Mouse (Mus musculus) lung, adult 2 months (tissue): ENCODE measurements around the gene Foxn3. TPM values are rescaled to one million over a fixed set of nuclear protein-coding genes. Genes with fewer than 3 reads are reported as not detected.
A peak's percentile ranks its signal among the peaks of the same experiment; 100 is the strongest.

ENCODE experiments used
- DNase-seq: peaks from one replicate; pipeline ENCODE4 v3.0.0; 2022
- H3K4me1 ChIP-seq: fragments of 200-500 bp; 2 replicates; pipeline ENCODE4 v1.6.1; 2011; ENCODE audit warnings: low read length; ENCODE audit not compliant: control insufficient read depth, insufficient read depth
- H3K4me3 ChIP-seq: fragments of 200-500 bp; replicated peaks from 2 replicates; pipeline ENCODE3; 2011; ENCODE audit warnings: low read depth, mild to moderate bottlenecking, control low read depth, low read length; ENCODE audit errors: extremely low read depth
- CTCF ChIP-seq: fragments of 200-500 bp; IDR thresholded peaks from 2 replicates; pipeline ENCODE4 v1.5.1; 2011; ENCODE audit warnings: mild to moderate bottlenecking, low read length, control low read depth; ENCODE audit not compliant: insufficient read depth
- POLR2A ChIP-seq: fragments of 200-500 bp; IDR thresholded peaks from 2 replicates; pipeline ENCODE4 v1.6.1; 2011; ENCODE audit warnings: low read depth, mild to moderate bottlenecking, control low read depth, low read length, borderline replicate concordance; ENCODE audit errors: extremely low read depth
- WGBS: fragments of 180-500 bp; shearing (Covaris S2); methylation state at CpG from one replicate; pipeline ENCODE4 v1.1.7; 2018; 5-methylcytosine and 5-hydroxymethylcytosine counted together
- polyA plus RNA-seq: library from polyadenylated mRNA; depleted of rRNA; stranded (reverse); fragments of >200 nt; gene quantifications from 2 replicates; pipeline ENCODE4 v1.2.3, GENCODE M21; 2012

Gene Foxn3
- polyA plus RNA-seq, 1 experiment = 48.2 TPM

- H3K4me3 ChIP-seq = no peak overlapping the region
- peaks cover 10% of the 10 kb centered on the region for H3K4me1 ChIP-seq
- 38% methylated on average over 8 of the region's 8 CpGs for WGBS
- no peak for DNase-seq
- TF ChIP-seq POLR2A = no peak
- TF ChIP-seq CTCF = no peak
Measured at GRCm38 (mm10) chr12:99284419-99285069, 278.8 kb downstream of the Foxn3 start.

GRCm38 (mm10) chr12:99280826-99281225 is 282.6 kb downstream of the Foxn3 start:
- H3K4me3 ChIP-seq = no peak overlapping the region
- WGBS = 88% methylated on average over 13 of the region's 13 CpGs
- TF ChIP-seq CTCF (no peak), POLR2A (no peak)
- no peak for DNase-seq
- peaks cover 10% of the 10 kb centered on the region for H3K4me1 ChIP-seq

GRCm38 (mm10) chr12:99280291-99280690 is 283.1 kb downstream of the Foxn3 start:
- 48% methylated on average over 4 of the region's 4 CpGs for WGBS
- TF ChIP-seq POLR2A = no peak
- no peak overlapping the region for H3K4me3 ChIP-seq
- peaks cover 7% of the 10 kb centered on the region for H3K4me1 ChIP-seq
- DNase-seq = no peak

- Histone ChIP-seq H3K4me3 (no peak overlapping the region), H3K4me1 (peaks cover 4% of the 10 kb centered on the region)
- no peak for TF ChIP-seq POLR2A
- no peak for TF ChIP-seq CTCF
- WGBS = 69% methylated on average over 4 of the region's 4 CpGs
- no peak for DNase-seq
Measured at GRCm38 (mm10) chr12:99279426-99279825, 284.0 kb downstream of the Foxn3 start.

GRCm38 (mm10) chr12:99274589-99274988 is 288.8 kb downstream of the Foxn3 start:
- 84% methylated on average over 1 of the region's 1 CpGs for WGBS
- DNase-seq = no peak
- H3K4me1 ChIP-seq = peaks cover 3% of the 10 kb centered on the region; the same call in 1 of the 2 replicates
- H3K4me3 ChIP-seq = no peak overlapping the region
- TF ChIP-seq CTCF = no peak
- no peak for TF ChIP-seq POLR2A

DNA sequence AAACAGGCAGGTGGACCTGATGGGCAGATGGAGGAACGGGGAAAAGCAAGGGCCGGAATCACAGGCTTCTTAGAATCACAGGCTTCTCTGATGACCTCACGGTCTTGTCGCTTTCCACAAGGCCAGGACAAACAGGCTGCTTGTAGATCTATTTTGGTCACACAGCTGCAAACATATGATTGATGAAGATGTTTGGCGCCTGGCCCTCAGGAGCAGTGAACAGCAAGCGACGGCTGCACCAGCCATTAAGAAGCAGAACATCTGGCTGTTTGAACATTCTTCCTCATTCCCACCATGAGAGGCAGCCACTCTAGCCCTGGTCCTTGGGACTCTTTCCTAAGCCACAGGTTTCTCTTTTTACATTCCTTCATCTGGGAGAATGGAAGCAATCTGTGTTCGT is 294.0 kb downstream of the Foxn3 start:
- TF ChIP-seq CTCF (no peak), POLR2A (no peak)

DNA sequence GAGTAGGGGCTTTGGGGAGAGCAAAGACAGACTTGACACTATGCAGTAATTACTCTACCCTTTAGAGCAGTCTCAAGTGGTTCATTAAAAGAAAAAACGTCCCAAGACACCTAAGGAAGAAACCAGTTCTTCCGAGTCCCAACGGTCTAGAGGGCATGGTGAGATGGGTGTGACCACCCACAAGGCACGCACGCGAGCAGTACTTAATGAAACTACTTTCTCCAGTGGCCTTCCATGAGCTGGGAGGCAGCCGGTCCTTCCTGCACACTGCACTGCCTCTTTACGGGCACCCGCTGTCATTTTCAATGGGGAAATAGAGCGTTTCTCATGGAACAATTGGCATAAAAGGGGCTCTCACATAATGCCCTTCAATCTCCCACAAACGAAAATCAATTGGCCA is 294.4 kb downstream of the Foxn3 start:
- WGBS = 78% methylated on average over 11 of the region's 11 CpGs
- no peak for DNase-seq
- TF ChIP-seq POLR2A (no peak), CTCF (no peak)
- H3K4me3 ChIP-seq = no peak overlapping the region
- peaks cover 14% of the 10 kb centered on the region for H3K4me1 ChIP-seq

More for the DNA sequence above, 294.0 kb downstream of the Foxn3 start:
- H3K4me3 ChIP-seq = no peak overlapping the region
- peaks cover 13% of the 10 kb centered on the region for H3K4me1 ChIP-seq
- WGBS = 37% methylated on average over 8 of the region's 8 CpGs
- peak; percentile 35 for DNase-seq

GRCm38 (mm10) chr12:99267732-99268131 is 295.6 kb downstream of the Foxn3 start:
- no peak overlapping the region for H3K4me3 ChIP-seq
- peak; percentile 47 for DNase-seq
- TF ChIP-seq POLR2A = no peak
- no peak for TF ChIP-seq CTCF
- H3K4me1 ChIP-seq = peaks cover 17% of the 10 kb centered on the region
- 57% methylated on average over 11 of the region's 11 CpGs for WGBS

DNA sequence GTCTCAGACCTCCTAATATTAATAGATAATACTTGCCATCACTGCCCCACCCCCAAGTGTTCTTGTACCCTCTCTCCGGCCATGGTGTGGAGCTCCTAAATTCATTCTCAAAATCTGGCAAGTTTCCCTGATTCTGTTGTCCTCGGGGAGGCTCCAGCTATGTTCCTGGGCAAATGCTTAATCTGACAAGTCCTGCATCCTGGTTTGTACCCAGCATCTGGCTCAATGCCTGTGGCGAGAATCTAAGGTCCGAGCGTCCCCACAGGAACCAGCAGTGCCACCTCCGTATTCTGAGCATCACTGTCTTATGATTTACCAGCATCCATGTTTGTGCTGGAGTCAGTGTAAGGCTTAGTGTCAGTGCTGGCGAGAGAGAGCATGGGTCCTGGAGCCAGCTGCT is 296.9 kb downstream of the Foxn3 start:
- no peak for DNase-seq
- no peak for TF ChIP-seq POLR2A
- TF ChIP-seq CTCF = no peak
- 56% methylated on average over 7 of the region's 7 CpGs for WGBS

GRCm38 (mm10) chr12:99265777-99266176 is 297.6 kb downstream of the Foxn3 start:
- WGBS = 91% methylated on average over 6 of the region's 6 CpGs
- H3K4me1 ChIP-seq = peaks cover 17% of the 10 kb centered on the region
- no peak overlapping the region for H3K4me3 ChIP-seq
- no peak for DNase-seq
- TF ChIP-seq CTCF (no peak), POLR2A (no peak)

More for the DNA sequence above, 296.9 kb downstream of the Foxn3 start:
- Histone ChIP-seq H3K4me1 (peaks cover 17% of the 10 kb centered on the region), H3K4me3 (no peak overlapping the region)
